14 mouse cellular contexts compared by ENCODE assay signal in the genomic region with DNA sequence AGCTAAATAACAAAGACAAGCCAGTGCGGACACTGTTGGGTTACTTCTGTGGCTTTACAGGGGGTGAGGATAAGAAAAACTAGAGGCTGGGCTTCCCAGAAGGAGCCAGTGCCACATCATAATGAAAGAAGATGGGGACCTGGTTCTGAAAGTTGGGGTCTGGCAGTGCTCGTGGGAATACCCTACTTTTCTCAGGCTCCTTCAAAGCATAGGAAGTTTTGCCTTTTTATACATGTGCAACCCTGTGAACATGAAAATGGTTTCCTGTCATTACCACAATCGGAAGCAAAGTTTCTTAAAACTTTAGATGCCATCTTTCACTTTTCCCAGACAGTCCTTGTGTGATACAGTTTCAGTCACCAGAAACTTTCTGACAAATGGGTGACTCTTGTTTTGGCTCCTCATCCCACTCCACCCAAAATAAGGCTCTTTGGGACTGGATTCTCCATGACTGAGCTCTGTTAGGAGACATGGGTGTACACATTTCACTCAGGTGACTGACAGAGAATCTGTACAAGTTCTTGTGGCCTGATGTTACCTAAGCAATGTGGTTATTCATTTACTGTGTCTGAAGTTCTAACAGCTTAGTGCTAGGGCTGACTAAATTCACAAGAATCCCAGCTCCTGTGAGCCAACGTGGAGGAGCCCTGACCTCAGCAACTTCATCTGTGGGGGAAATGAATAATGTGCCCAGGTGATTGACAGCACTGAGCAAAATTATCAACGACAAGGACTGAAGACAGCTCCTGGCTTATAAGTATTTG.
DNase-seq lines count a peak whose midpoint lies in the region; ATAC-seq lines count a peak whose summit lies in the region.
"Had no signal": no experiment of that assay in that cellular context is flagged by ENCODE, and none has a peak within 500 bp of the region (broad histone marks: within the 10 kb centered on the region; RNA-seq: fewer than 3 reads in every experiment).

No protein-coding gene starts in this region.

- no peak overlapping the region for H3K27ac ChIP-seq in liver, embryonic 16.5 days (ENCODE audit: low read length)
- H3K27ac ChIP-seq in liver, embryonic 12.5 days = no peak overlapping the region
- H3K27ac ChIP-seq in kidney, embryonic 15.5 days = 0 out of 2 replicates have a peak overlapping the region, but pooled peaks have one; percentile 20
- H3K27ac ChIP-seq: hindbrain, postnatal 0 days; midbrain, embryonic 12.5 days had no signal

- no peaks in the 10 kb centered on the region for H3K36me3 ChIP-seq in liver, embryonic 16.5 days (ENCODE audit: control insufficient read depth, insufficient read depth)
- H3K36me3 ChIP-seq in liver, embryonic 12.5 days = peaks cover 54% of the 10 kb centered on the region
- peaks cover 84% of the 10 kb centered on the region for H3K36me3 ChIP-seq in kidney, embryonic 15.5 days

- no peak overlapping the region for H3K4me2 ChIP-seq in liver, embryonic 16.5 days (ENCODE audit: low read depth, low read length)
- H3K4me2 ChIP-seq in liver, embryonic 12.5 days = no peak overlapping the region
- no peak overlapping the region for H3K4me2 ChIP-seq in kidney, embryonic 15.5 days
- H3K4me2 ChIP-seq: midbrain, embryonic 12.5 days had no signal

- ATAC-seq in liver, embryonic 16.5 days (ENCODE audit: low read depth) = peak; percentile 53; the same call in 1 of the 2 replicates
- ATAC-seq in liver, embryonic 12.5 days = no peak
- no peak for ATAC-seq in kidney, embryonic 15.5 days (replicated peaks; ENCODE audit: low FRiP score)
- ATAC-seq: hindbrain, postnatal 0 days had no signal

- peak; percentile 25 for DNase-seq in T-cell, adult 2 months (ENCODE audit: low spot score)
- DNase-seq in yolk sac, embryonic 10.5 days (ENCODE audit: low spot score) = peak; percentile 40
- no peak for DNase-seq in urinary bladder, adult 18-20 months (ENCODE audit: low spot score in 2 of 2)
- no peak for DNase-seq in retina, embryonic 14.5 days (ENCODE audit: low spot score)
- DNase-seq: adrenal gland, postnatal 10 days; cerebellum, postnatal 14 days; right cerebral cortex, postnatal 4 days; thymus, postnatal 25 days had no signal

- no peak overlapping the region for H3K9ac ChIP-seq in liver, embryonic 16.5 days (ENCODE audit: low read depth, low read length)
- no peak overlapping the region for H3K9ac ChIP-seq in liver, embryonic 12.5 days
- no peak overlapping the region for H3K9ac ChIP-seq in kidney, embryonic 15.5 days
- H3K9ac ChIP-seq: midbrain, embryonic 12.5 days had no signal

- H3K27me3 ChIP-seq in liver, embryonic 16.5 days (ENCODE audit: control insufficient read depth, insufficient read depth, low read depth, low read length) = no peaks in the 10 kb centered on the region
- no peaks in the 10 kb centered on the region for H3K27me3 ChIP-seq in liver, embryonic 12.5 days (replicated peaks)
- H3K27me3 ChIP-seq in kidney, embryonic 15.5 days = no peaks in the 10 kb centered on the region
- H3K27me3 ChIP-seq: midbrain, embryonic 12.5 days had no signal

- no peak overlapping the region for H3K4me3 ChIP-seq in liver, embryonic 16.5 days (ENCODE audit: low read depth, low read length)
- no peak overlapping the region for H3K4me3 ChIP-seq in liver, embryonic 12.5 days
- H3K4me3 ChIP-seq in kidney, embryonic 15.5 days (replicated peaks) = no peak overlapping the region
- H3K4me3 ChIP-seq: midbrain, embryonic 12.5 days; myocyte had no signal

- no peaks in the 10 kb centered on the region for H3K9me3 ChIP-seq in liver, embryonic 16.5 days (replicated peaks; ENCODE audit: control insufficient read depth, low read length)
- no peaks in the 10 kb centered on the region for H3K9me3 ChIP-seq in liver, embryonic 12.5 days (replicated peaks)
- no peaks in the 10 kb centered on the region for H3K9me3 ChIP-seq in kidney, embryonic 15.5 days (replicated peaks)
- H3K9me3 ChIP-seq: midbrain, embryonic 12.5 days had no signal

- 63% methylated on average over 5 of the region's 5 CpGs for WGBS in liver, embryonic 16.5 days (ENCODE audit: insufficient replicate concordance)
- 70% methylated on average over 5 of the region's 5 CpGs for WGBS in liver, embryonic 12.5 days (ENCODE audit: insufficient replicate concordance)
- WGBS in kidney, embryonic 15.5 days = 83% methylated on average over 5 of the region's 5 CpGs

- no peaks in the 10 kb centered on the region; the same call in 1 of the 2 replicates for H3K4me1 ChIP-seq in liver, embryonic 16.5 days (ENCODE audit: control insufficient read depth, low read depth, low read length)
- H3K4me1 ChIP-seq in liver, embryonic 12.5 days = no peaks in the 10 kb centered on the region
- H3K4me1 ChIP-seq in kidney, embryonic 15.5 days = peaks cover 6% of the 10 kb centered on the region; the same call in 1 of the 2 replicates
- H3K4me1 ChIP-seq: midbrain, embryonic 12.5 days had no signal

Comparison
In these comparisons a context has a peak if more than half of its experiments do, and no peak if none do; other contexts are left out.
1. DNase-seq: peak in T-cell, adult 2 months (single experiment) and yolk sac, embryonic 10.5 days (single experiment); none in urinary bladder, adult 18-20 months (0 of 2) and retina, embryonic 14.5 days (single experiment).